Mouse (Mus musculus): ENCODE results near the gene Ly6g6d.
"Not testable (repeated sequence)": the region's sequence is repeated elsewhere in the genome, so short reads cannot be mapped to it uniquely, and the experiment has no call there.

The Ly6g6d gene

GRCm38 (mm10) chr17:35077786-35078233 lies at the start of gene Ly6g6d:
Ly6g6d (minus strand) TSS chr17:35078065.
- no peak for DNase-seq (ENCODE audit: low read depth)

GRCm38 (mm10) chr17:35127017-35127416 lies 49.2 kb upstream of the Ly6g6d start:
- peak; percentile 17 for DNase-seq (ENCODE audit: low read depth)

- DNase-seq (ENCODE audit: low read depth): peak; percentile 81
These were observed 48.3 kb upstream of the Ly6g6d start, which contains the start of gene D17H6S53E for GRCm38 (mm10) chr17:35126206-35126611. D17H6S53E (plus strand) TSS chr17:35126373.

- DNase-seq (ENCODE audit: low read depth): peak; percentile 10
These were observed 47.7 kb upstream of the Ly6g6d start for GRCm38 (mm10) chr17:35125578-35125977.

DNA sequence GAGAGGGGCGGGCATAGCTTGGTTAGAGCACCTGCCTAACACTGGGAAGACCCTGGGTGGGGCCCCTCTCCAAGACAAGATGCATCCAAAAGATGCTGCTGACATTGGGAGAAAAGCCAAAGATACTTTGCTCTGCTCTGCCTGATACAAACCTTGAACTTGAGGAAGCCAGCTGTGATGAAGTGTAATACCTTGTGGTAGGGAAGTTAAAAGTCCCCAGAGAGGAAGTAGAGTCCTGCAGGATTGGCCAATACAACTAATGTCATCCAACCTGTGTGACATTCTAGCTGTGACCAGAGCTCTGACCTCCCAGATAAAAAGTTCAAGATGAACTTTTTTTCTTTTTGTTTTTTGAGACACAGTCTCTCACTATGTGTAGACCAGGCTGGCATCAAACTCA lies 47.2 kb upstream of the Ly6g6d start:
- DNase-seq (ENCODE audit: low read depth): no peak

DNA sequence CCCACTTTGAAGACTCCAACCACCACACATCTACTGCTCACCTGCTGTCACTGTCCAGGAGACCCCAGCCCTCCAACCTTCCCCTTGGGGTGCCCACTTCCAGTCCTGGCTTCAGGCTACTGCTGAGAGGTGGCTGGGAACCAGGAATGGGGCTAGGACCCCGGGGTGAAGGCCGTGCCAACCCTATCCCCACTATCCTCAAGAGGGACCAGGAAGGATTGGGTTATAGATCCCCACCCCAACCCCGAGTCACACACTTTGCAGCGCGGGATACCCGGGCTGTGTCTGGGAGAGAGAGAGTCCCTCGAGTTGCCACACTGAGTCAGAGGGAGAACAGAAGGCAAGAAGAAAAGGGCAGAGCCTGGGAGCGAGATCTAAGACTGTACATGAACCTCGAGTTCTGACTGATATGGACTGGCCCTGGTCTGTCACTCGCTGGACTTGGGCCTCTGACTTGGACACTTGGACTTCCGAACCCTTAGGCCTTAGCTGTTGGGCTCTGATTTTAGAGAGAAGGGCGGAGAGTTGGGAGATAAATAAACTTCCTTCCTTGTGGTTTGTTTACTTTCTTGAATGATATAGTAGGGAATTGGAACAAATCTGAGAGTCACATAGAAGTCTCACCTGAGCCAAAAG lies 46.5 kb upstream of the Ly6g6d start:
- not testable (repeated sequence) for DNase-seq (ENCODE audit: low read depth)

GRCm38 (mm10) chr17:35123287-35123686 lies 45.4 kb upstream of the Ly6g6d start:
- DNase-seq (ENCODE audit: low read depth): not testable (repeated sequence)

- peak; percentile 89 for DNase-seq (ENCODE audit: low read depth)
These were observed 44.0 kb upstream of the Ly6g6d start, which contains the start of gene Csnk2b for GRCm38 (mm10) chr17:35121871-35122303. Csnk2b (minus strand) TSS chr17:35122053.

DNA sequence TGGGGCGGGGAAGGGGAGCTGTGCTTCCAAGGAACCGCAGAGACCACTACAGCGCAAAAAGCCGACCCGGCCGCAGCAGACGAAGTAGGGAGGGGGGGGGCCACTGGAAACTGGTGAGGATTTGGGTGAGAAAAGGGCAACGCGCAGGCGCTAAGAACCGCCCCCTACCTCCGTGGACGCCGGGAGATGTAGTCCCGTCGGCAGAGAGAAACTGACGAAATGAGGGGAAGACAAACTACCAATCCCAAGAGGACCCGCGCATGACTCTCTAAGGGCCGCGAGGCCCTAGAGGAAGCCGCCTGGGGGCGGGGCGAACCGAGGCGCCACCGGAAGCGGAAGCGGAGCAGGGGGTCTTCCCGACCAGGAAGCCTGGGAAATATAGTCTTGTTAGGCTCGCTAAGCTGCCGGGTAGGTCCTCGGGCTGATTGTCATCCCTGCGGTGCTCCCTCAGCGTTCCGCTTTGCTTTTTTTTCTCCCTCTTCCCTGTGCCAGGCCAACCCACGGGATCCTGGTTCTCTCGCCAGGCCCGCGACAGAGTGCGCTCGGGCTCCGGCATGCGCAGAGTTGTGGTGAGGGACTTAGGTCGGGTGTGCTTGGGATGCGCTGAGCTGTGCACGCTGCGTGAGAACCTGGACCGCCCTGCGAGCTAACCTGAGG lies 43.4 kb upstream of the Ly6g6d start, which contains the start of gene Gpank1:
Gpank1 (plus strand) TSS at position 313 of the 657 bp plus-strand sequence.
- peak; percentile 99 for DNase-seq (ENCODE audit: low read depth)

GRCm38 (mm10) chr17:35120745-35121142 lies 42.9 kb upstream of the Ly6g6d start:
- peak; percentile 46 for DNase-seq (ENCODE audit: low read depth)

DNA sequence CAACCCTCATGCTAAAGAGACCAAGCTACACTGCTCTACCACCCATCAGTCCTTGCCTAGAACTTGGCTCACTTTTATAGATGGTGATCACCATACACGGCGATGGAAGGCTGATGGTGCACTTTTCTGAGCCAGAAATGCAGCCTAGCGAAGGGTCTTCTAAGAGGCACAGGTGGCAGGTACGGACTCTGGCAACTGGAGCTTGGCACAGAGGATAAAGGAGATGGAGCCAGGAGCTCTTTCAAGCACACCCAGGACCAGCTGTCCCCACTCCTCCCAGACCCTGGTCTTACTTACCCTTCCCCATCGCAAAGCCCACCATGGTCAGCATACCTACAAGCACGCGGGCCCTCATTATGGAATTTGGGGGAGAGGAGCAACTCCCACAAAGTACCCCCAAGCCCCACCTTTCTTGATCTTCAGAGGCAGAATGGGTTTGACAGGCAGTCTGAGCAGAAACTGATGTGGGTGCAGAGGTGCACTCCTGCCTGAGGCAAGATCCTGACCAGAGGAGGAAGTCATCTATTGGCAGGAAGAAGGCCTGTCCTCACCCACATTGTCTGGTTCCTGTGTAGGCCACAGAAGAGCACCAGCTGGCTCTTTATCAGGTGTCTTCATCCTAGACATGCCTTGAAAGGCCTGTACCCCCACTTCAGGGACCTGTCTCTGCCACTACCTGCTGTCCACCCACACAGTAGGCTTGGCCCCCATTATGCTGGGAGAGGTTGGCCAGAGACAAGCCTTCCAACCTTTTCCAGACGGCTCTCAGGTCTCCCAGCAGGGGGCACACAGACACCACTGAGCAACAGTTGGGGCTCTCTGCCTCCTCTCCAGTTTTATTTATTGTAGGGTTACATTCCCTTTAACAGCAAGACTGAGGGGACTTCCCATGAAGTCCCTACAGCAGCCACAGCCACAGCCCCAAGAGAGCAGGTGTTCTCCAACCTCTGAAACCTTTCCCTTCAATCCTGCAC lies 37.5 kb upstream of the Ly6g6d start, which contains the start of gene Ly6g5b:
Ly6g5b (minus strand) TSS at position 383 of the 974 bp plus-strand sequence.
- DNase-seq (ENCODE audit: low read depth): peak; percentile 71

GRCm38 (mm10) chr17:35111774-35112173 lies 33.9 kb upstream of the Ly6g6d start:
- DNase-seq (ENCODE audit: low read depth): no peak

DNA sequence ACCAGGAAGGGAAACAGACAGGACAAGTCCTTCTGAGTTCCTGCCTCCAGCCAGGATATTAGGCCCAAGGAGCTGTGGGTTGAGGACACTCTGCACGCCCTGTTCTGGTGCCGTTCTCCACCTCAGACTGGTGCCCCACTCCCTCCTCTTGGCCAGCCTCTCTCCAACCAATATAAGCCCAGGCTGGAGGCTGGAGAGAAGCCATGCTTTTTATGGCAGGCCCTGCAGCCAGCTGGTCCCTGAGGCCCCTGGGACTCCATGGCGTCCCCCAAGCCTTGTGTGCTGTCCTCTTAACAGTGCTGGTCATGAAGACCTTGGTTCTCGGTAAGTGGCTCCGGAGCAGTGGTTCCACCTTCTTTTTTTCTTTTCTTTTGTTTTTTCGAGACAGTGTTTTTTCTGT lies 30.2 kb upstream of the Ly6g6d start, which contains the start of gene Ly6g5c:
Ly6g5c (plus strand) TSS at position 183 of the 400 bp plus-strand sequence.
- DNase-seq (ENCODE audit: low read depth): no peak

DNA sequence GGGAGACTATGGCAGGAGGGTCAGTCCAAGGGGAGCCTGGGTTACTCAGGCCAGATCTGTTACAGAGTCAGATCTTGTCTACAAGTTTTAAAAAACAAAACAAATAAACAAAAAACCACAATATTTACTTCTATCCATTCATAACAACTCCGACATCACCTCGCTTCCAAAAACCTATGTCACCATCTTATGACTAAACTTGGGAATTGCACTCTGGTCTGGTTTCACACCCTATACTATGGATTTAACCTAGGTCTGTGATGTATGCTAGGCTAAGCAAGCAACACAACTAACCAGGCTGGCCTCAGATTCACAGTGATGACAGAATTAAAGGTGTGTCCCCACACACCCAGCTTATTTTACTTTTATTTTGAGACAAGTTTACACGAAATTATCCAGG lies 28.7 kb upstream of the Ly6g6d start:
- peak; percentile 60 for DNase-seq (ENCODE audit: low read depth)

GRCm38 (mm10) chr17:35105740-35106389 lies 28.0 kb upstream of the Ly6g6d start:
- DNase-seq (ENCODE audit: low read depth): peak; percentile 77

DNA sequence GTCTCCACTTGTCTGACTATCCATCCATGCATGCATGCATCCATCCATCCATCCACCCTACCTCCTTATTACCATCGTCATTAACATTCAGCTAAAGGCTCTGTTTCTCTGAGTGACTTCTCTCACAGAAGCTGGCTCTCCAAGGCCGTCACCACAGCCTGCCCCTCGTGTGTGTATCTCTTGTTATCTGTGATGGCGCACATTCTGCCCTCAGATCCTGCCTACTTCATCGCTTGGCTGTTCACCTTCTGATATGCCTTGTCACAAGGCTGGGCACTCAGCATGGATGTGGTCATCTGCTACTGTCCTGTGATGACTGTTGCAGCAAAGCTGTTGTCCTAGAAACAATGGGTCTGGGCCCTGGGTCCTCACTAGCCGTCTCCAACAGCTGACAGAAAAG lies 26.9 kb upstream of the Ly6g6d start:
- DNase-seq (ENCODE audit: low read depth): no peak

GRCm38 (mm10) chr17:35104079-35104478 lies 26.2 kb upstream of the Ly6g6d start:
- DNase-seq (ENCODE audit: low read depth): no peak

DNA sequence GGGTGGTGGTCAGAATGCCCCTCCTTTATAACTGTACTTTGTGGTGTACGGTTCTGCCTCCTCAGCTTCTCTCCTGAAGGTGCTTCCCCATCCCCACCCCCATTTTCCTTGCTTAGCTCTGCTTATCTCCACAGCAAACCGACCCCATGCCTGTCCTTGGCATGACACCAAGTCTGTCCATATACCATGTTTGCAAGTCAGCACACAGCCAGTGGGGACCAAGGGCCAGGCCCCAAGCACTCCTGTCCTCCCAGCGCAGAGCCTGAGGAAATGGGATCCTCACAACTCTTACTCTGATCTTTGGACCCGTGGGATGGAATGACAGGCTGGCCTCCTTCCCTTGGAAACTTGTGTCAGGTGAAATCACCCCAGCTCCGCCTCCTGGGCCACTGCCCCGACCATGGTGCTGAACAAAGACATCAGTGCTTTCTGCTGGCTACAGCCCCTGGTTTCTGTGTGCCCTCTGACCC lies 25.4 kb upstream of the Ly6g6d start:
- DNase-seq (ENCODE audit: low read depth): no peak

GRCm38 (mm10) chr17:35102299-35102698 lies 24.4 kb upstream of the Ly6g6d start:
- no peak for DNase-seq (ENCODE audit: low read depth)

DNA sequence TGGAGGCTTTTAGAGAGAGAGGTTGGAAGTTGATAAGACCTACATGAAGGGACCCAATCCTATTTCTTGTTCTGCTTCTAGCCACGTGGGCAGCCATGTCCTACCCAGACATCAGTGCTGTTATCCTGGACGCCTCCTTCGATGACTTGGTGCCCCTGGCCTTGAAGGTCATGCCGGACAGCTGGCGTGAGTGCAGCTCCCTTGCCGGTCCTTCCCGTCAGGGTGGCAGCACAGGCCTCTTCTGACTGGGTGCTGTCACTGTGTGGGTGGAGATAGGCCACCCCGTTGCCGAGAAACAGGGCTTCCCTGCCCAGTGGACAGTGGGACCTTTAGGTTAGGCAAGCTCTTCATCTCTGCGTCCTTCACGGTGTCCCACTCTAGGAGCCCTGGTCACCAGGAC lies 23.3 kb upstream of the Ly6g6d start:
- no peak for DNase-seq (ENCODE audit: low read depth)

- DNase-seq (ENCODE audit: low read depth): no peak
These were observed 22.4 kb upstream of the Ly6g6d start for GRCm38 (mm10) chr17:35100196-35100765.

Measured in NIH3T3 (cell line).